In genomic region chr13:31207709-31208108, GRCm38 (mm10) we compare ENCODE assay signal across 9 mouse cellular contexts.
DNase-seq lines count a peak whose midpoint lies in the region; ATAC-seq and TF ChIP-seq lines count a peak whose summit lies in the region.
"Had no signal": no experiment of that assay in that cellular context is flagged by ENCODE, and none has a peak within 500 bp of the region (broad histone marks: within the 10 kb centered on the region; RNA-seq: fewer than 3 reads in every experiment).

No protein-coding gene starts in this region.

- ATAC-seq in hindbrain, embryonic 14.5 days (ENCODE audit: low FRiP score): no peak
- ATAC-seq in hindbrain, embryonic 13.5 days (ENCODE audit: low FRiP score): no peak
- ATAC-seq in Patski: peak; percentile 78
- peak; percentile 56 for ATAC-seq in intestine, postnatal 0 days
- peak; percentile 85 for ATAC-seq in lung, postnatal 0 days
- ATAC-seq in stomach, postnatal 0 days (ENCODE audit: low FRiP score, low TSS enrichment): peak; percentile 67; the same call in 1 of the 2 replicates

- TF ChIP-seq EP300 in lung, postnatal 0 days (IDR thresholded peaks at IDR 0.05): no peak
- no peak for TF ChIP-seq EP300 in stomach, postnatal 0 days (optimal IDR thresholded peaks at IDR 0.05)

- DNase-seq in hindbrain, embryonic 14.5 days (ENCODE audit: low spot score): peak; percentile 52
- DNase-seq in Patski (ENCODE audit: low read depth, low spot score): peak; percentile 79
- peak; percentile 13 to 27 for DNase-seq in frontal cortex, postnatal 10 days (ENCODE audit: low spot score in 2 of 2)
- peak; percentile 93 for DNase-seq in lung, postnatal 0 days (ENCODE audit: low spot score)
- DNase-seq in stomach, postnatal 0 days (ENCODE audit: low spot score): peak; percentile 80
- DNase-seq in spleen, postnatal 4 days (ENCODE audit: low spot score in 2 of 2): no peak

- no peak overlapping the region for H3K9ac ChIP-seq in hindbrain, embryonic 14.5 days
- no peak overlapping the region for H3K9ac ChIP-seq in hindbrain, embryonic 13.5 days
- H3K9ac ChIP-seq in intestine, postnatal 0 days (ENCODE audit: low read depth, low read length): no peak overlapping the region
- no peak overlapping the region for H3K9ac ChIP-seq in lung, postnatal 0 days (replicated peaks; ENCODE audit: low read depth)
- no peak overlapping the region for H3K9ac ChIP-seq in stomach, postnatal 0 days (ENCODE audit: low read length)
- H3K9ac ChIP-seq: hindbrain, embryonic 15.5 days had no signal

- H3K4me3 ChIP-seq in hindbrain, embryonic 14.5 days (replicated peaks; ENCODE audit: low read length): no peak overlapping the region
- H3K4me3 ChIP-seq in hindbrain, embryonic 13.5 days: no peak overlapping the region
- no peak overlapping the region for H3K4me3 ChIP-seq in intestine, postnatal 0 days (ENCODE audit: low read depth, low read length)
- no peak overlapping the region for H3K4me3 ChIP-seq in lung, postnatal 0 days (ENCODE audit: low read depth, low read length)
- H3K4me3 ChIP-seq in stomach, postnatal 0 days (ENCODE audit: low read depth, low read length): no peak overlapping the region
- H3K4me3 ChIP-seq: hindbrain, embryonic 15.5 days had no signal

- H3K9me3 ChIP-seq in hindbrain, embryonic 14.5 days (ENCODE audit: control insufficient read depth, low read length): no peaks in the 10 kb centered on the region
- no peaks in the 10 kb centered on the region for H3K9me3 ChIP-seq in hindbrain, embryonic 13.5 days
- H3K9me3 ChIP-seq in intestine, postnatal 0 days (ENCODE audit: control insufficient read depth): no peaks in the 10 kb centered on the region
- H3K9me3 ChIP-seq in lung, postnatal 0 days (ENCODE audit: low read length): no peaks in the 10 kb centered on the region
- H3K9me3 ChIP-seq in stomach, postnatal 0 days (ENCODE audit: control insufficient read depth, low read length): no peaks in the 10 kb centered on the region
- H3K9me3 ChIP-seq: hindbrain, embryonic 15.5 days had no signal

- H3K36me3 ChIP-seq in hindbrain, embryonic 14.5 days (replicated peaks; ENCODE audit: control insufficient read depth, insufficient read depth): no peaks in the 10 kb centered on the region
- no peaks in the 10 kb centered on the region for H3K36me3 ChIP-seq in hindbrain, embryonic 13.5 days
- no peaks in the 10 kb centered on the region for H3K36me3 ChIP-seq in intestine, postnatal 0 days (ENCODE audit: control insufficient read depth, insufficient read depth)
- no peaks in the 10 kb centered on the region for H3K36me3 ChIP-seq in lung, postnatal 0 days (ENCODE audit: insufficient read depth, low read length)
- no peaks in the 10 kb centered on the region for H3K36me3 ChIP-seq in stomach, postnatal 0 days (ENCODE audit: control insufficient read depth, insufficient read depth, low read length)
- H3K36me3 ChIP-seq: hindbrain, embryonic 15.5 days had no signal

- H3K27ac ChIP-seq in hindbrain, embryonic 14.5 days: no peak overlapping the region
- H3K27ac ChIP-seq in hindbrain, embryonic 13.5 days: no peak overlapping the region
- H3K27ac ChIP-seq in intestine, postnatal 0 days (ENCODE audit: low read depth, low read length): no peak overlapping the region
- H3K27ac ChIP-seq in lung, postnatal 0 days (ENCODE audit: low read length): no peak overlapping the region
- H3K27ac ChIP-seq in stomach, postnatal 0 days (replicated peaks): no peak overlapping the region
- H3K27ac ChIP-seq: hindbrain, embryonic 15.5 days had no signal

- peak; percentile 98 for TF ChIP-seq CTCF in Patski (IDR thresholded peaks at IDR 0.05)
- peak; percentile 91 for TF ChIP-seq CTCF in intestine, postnatal 0 days (IDR thresholded peaks at IDR 0.05; ENCODE audit: low read depth)
- peak; percentile 83 for TF ChIP-seq CTCF in lung, postnatal 0 days (IDR thresholded peaks at IDR 0.05)
- TF ChIP-seq CTCF in stomach, postnatal 0 days (IDR thresholded peaks at IDR 0.05; ENCODE audit: low read depth): peak; percentile 92

- CTCF ChIA-PET in Patski (lab: Charles Lee): interaction anchor here (0.6 to 3.9 kb wide), 18 partner anchors 9 to 452 kb away, joined by 3 to 23 read pairs (median 4); partner anchors contain the start of genes A530084C06Rik, Foxf2 and Foxq1

- no peaks in the 10 kb centered on the region for H3K27me3 ChIP-seq in hindbrain, embryonic 14.5 days (ENCODE audit: control insufficient read depth, insufficient read depth, low read length)
- H3K27me3 ChIP-seq in hindbrain, embryonic 13.5 days: no peaks in the 10 kb centered on the region
- H3K27me3 ChIP-seq in Patski: no peaks in the 10 kb centered on the region
- no peaks in the 10 kb centered on the region for H3K27me3 ChIP-seq in intestine, postnatal 0 days (replicated peaks; ENCODE audit: control insufficient read depth, insufficient read depth, low read length)
- no peaks in the 10 kb centered on the region for H3K27me3 ChIP-seq in lung, postnatal 0 days (replicated peaks; ENCODE audit: insufficient read depth, low read length)
- H3K27me3 ChIP-seq in stomach, postnatal 0 days (ENCODE audit: control insufficient read depth, insufficient read depth, low read length): no peaks in the 10 kb centered on the region
- H3K27me3 ChIP-seq: hindbrain, embryonic 15.5 days had no signal

- H3K4me1 ChIP-seq in hindbrain, embryonic 14.5 days (replicated peaks; ENCODE audit: control insufficient read depth, insufficient read depth, low read length): no peaks in the 10 kb centered on the region
- H3K4me1 ChIP-seq in hindbrain, embryonic 13.5 days (replicated peaks): no peaks in the 10 kb centered on the region
- no peaks in the 10 kb centered on the region for H3K4me1 ChIP-seq in intestine, postnatal 0 days (replicated peaks; ENCODE audit: control insufficient read depth, insufficient read depth, low read length)
- H3K4me1 ChIP-seq in lung, postnatal 0 days (ENCODE audit: insufficient read depth, low read depth, low read length): no peaks in the 10 kb centered on the region
- no peaks in the 10 kb centered on the region for H3K4me1 ChIP-seq in stomach, postnatal 0 days (replicated peaks; ENCODE audit: control insufficient read depth, insufficient read depth)
- H3K4me1 ChIP-seq: hindbrain, embryonic 15.5 days had no signal

- in situ Hi-C loops in Patski (cut with MboI; ENCODE audit: low pct_unique_long_range_greater_than_20kb): loop anchor here (5.0 kb wide), 3 partner anchors 125 to 410 kb away; no protein-coding TSS in a partner anchor

- POLR2A ChIA-PET in Patski (lab: Charles Lee): interaction anchor here (0.6 kb wide), 1 partner anchor 410 kb away, joined by 5 read pairs; no protein-coding TSS in a partner anchor

- 71% methylated on average over 5 of the region's 5 CpGs for WGBS in hindbrain, embryonic 14.5 days
- WGBS in hindbrain, embryonic 13.5 days: 67% methylated on average over 5 of the region's 5 CpGs
- 25% methylated on average over 5 of the region's 5 CpGs for WGBS in intestine, postnatal 0 days
- WGBS in lung, postnatal 0 days: 20% methylated on average over 5 of the region's 5 CpGs
- WGBS in stomach, postnatal 0 days: 8% methylated on average over 5 of the region's 5 CpGs

- no peak overlapping the region for H3K4me2 ChIP-seq in hindbrain, embryonic 14.5 days (replicated peaks)
- no peak overlapping the region for H3K4me2 ChIP-seq in hindbrain, embryonic 13.5 days
- no peak overlapping the region for H3K4me2 ChIP-seq in intestine, postnatal 0 days (replicated peaks; ENCODE audit: low read depth)
- no peak overlapping the region for H3K4me2 ChIP-seq in lung, postnatal 0 days (replicated peaks; ENCODE audit: low read depth, low read length)
- no peak overlapping the region for H3K4me2 ChIP-seq in stomach, postnatal 0 days (replicated peaks; ENCODE audit: low read depth)
- H3K4me2 ChIP-seq: hindbrain, embryonic 15.5 days had no signal

Comparison
In these comparisons a context has a peak if more than half of its experiments do, and no peak if none do; other contexts are left out.
1. ATAC-seq: peak in Patski (single experiment), intestine, postnatal 0 days (single experiment), lung, postnatal 0 days (single experiment) and stomach, postnatal 0 days (single experiment); none in hindbrain, embryonic 14.5 days (single experiment) and hindbrain, embryonic 13.5 days (single experiment).
2. DNase-seq: peak in hindbrain, embryonic 14.5 days (single experiment), Patski (single experiment), frontal cortex, postnatal 10 days (2 of 2), lung, postnatal 0 days (single experiment) and stomach, postnatal 0 days (single experiment); none in spleen, postnatal 4 days (0 of 2).
3. Peak in every context shown above with its lines, with median percentiles within 50 percentile points of each other: CTCF ChIP-seq.